Mouse (Mus musculus): ENCODE measurements at regions not wholly inside any gene's neighbourhood (a gene's known extent, or its start where the extent isn't known, plus 50 kb on each side); places are given as distances from the start of the nearest gene placed in this dataset.

- DNase-seq (ENCODE audit: low read depth, low spot score), result no peak
Observed at GRCm38 (mm10) chr13:69182478-69182877, 183.1 kb upstream of the Adcy2 start.

GRCm38 (mm10) chr13:69190661-69191060, 191.3 kb upstream of the Adcy2 start:
- no peak for DNase-seq (ENCODE audit: low read depth, low spot score)

- DNase-seq (ENCODE audit: low read depth, low spot score), result no peak
Observed at GRCm38 (mm10) chr13:69196464-69196871, 197.1 kb upstream of the Adcy2 start.

- DNase-seq (ENCODE audit: low read depth, low spot score), result no peak
Observed at GRCm38 (mm10) chr13:69207741-69208568, 208.6 kb upstream of the Adcy2 start.

DNA sequence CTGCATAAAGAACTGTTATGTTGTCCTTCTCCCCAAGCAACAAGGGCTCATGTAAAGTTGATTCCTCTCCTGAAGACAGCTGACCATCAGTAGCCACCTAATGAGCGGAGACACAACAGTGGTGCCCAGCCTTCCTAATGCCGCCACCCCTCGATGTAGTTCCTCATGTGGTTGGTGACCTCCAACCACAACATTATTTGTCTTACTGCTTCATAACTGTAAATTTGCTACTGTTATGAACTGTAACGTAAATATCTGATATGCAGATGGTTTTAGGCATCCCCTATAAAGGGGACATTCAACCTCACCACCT, 209.2 kb upstream of the Adcy2 start:
- DNase-seq (ENCODE audit: low read depth, low spot score), result no peak

DNA sequence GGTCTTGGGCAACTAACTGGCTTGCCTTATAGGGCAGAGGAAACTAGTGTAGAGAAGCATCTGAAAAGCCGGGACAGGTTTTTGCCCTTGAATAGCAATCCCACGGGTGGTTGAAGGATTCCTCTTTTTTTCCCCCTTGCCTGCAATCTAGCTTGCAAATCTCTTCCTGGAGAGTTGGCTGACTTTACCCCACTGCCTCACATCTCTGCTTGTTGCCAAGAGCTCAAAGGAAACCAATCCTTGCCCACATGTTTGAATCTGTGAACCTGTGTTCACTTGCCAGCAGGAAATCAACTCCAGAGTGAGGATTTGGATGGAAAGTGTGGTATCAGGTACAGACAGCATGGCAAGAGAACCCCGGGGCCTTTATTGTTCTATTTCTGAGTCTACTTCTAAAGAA, 217.2 kb upstream of the Adcy2 start:
- peak; percentile 54 for DNase-seq (ENCODE audit: low read depth, low spot score)

- no peak for DNase-seq (ENCODE audit: low read depth, low spot score)
Observed at GRCm38 (mm10) chr13:69220425-69220824, 221.1 kb upstream of the Adcy2 start.

DNA sequence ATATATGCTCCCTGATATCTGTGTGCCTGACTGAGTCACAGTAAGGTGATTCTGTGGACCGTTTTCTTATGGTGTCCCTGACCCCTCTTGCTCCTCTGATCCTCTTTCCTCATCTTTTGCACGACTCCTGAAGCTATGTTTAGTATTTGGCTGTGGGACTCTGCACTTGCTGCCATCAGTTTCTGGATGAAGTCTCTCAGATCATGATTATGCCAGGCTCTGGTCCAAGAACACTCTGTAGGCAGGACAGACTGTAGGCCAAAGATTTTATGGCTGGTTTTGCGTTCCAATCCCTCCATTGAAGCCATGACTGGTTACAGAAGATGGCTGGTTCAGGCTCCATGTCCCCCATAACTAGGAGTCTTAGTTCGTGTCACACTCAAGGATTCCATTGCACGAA, 227.2 kb upstream of the Adcy2 start:
- no peak for DNase-seq (ENCODE audit: low read depth, low spot score)

DNA sequence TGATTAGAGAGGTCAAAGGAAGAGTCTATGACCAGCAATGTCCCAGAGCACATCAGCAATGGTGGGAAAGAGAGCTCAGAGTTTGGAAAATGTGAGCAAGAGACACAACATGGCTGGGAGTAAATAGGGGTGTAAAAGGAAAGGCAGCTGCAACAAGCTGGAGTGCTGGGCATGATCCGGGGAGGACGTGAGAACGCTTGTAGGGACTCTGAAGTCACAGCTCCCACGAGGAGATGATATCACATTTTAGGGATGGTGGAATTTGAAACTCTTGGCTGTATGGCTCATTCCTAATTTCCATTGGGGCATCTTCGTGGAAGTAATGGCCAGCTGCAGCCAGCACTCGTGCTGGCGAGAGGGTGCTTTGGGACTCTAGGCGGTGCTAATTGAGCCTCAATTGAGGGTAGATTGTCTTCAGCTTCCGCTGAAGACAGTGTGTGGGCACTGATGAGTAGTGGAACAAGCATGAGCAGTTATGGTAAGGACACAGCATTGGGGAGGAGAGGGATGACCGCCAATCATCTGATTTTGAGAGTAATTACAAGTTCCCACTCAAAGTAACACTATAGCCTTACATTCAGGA, 231.1 kb upstream of the Adcy2 start:
- DNase-seq (ENCODE audit: low read depth, low spot score), result no peak

DNA sequence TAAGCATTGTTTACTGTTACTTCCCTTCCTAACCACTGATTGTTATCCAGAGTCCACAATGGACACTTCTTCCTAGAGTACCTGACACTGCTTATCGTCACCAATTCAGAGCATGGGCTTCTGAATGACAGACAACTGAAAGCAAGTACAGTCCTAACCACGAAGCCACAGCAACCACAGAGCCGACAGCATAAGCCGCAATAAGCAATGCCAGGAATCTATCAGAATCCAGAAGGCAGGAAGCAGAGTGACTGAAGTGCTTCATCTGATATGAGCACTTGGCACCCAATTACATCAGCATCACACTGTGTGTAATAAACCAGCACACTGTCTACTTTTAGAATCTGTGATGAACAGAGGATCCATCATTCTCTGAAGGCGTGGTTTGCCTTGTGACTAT, 237.0 kb upstream of the Adcy2 start:
- DNase-seq (ENCODE audit: low read depth, low spot score), result no peak

- no peak for DNase-seq (ENCODE audit: low read depth, low spot score)
Observed at GRCm38 (mm10) chr13:69237918-69238317, 238.6 kb upstream of the Adcy2 start.

DNA sequence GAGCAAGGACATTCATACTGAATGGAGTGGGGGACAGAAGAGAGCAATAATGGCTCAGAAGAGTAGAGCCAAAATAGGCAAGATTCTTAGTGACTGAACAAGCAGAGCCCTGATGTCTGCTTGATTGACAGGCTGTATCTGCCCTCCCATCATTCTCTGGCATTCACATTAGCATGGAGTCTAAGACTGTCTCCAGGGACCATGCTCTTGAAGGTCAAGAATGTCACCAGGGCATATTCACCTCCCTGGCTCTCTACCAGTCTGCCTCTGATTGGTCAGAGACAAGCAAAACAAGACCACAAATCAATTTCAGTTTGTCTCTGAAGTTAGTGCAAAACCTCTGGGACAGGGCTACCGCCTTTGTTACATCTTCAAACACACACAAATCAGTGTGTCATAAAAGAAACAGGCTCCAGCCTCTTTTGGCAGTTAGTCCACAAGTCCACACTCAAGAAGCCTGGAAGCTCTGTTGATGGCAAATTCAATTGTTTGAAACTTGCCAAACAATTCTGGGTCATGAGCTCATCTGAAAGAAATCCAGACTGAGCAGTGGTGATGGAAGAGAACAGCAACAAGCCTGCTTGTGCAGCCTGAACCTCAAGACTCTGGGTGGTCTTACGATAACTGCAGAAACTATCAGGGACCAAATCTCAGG, 240.0 kb upstream of the Adcy2 start:
- no peak for DNase-seq (ENCODE audit: low read depth, low spot score)

GRCm38 (mm10) chr13:69242544-69243296, 243.4 kb upstream of the Adcy2 start:
- no peak for DNase-seq (ENCODE audit: low read depth, low spot score)

GRCm38 (mm10) chr13:69250334-69251129, 251.2 kb upstream of the Adcy2 start:
- DNase-seq (ENCODE audit: low read depth, low spot score), result no peak

- no peak for DNase-seq (ENCODE audit: low read depth, low spot score)
Observed at GRCm38 (mm10) chr13:69251130-69251561, 251.8 kb upstream of the Adcy2 start.

DNA sequence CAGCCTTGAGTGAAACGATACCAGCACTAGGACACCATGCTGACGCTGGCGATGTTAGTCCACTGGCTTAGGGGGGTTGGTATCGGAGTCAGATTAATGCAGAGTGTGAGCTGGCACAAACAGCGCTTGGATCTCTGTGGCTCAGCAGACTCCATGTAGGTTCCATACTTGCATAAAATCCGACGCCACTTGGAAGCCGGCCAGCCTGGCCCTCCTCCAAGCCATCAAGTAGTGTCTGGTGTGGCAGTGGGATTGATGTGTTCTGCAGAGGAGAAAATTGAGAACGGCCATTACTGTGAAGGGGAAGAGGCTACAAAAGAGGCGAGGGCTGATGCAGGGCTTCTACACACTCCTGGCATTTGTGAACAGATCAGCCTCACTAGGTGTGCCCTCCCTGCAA, 253.0 kb upstream of the Adcy2 start:
- no peak for DNase-seq (ENCODE audit: low read depth, low spot score)

- no peak for DNase-seq (ENCODE audit: low read depth, low spot score)
Observed at GRCm38 (mm10) chr13:69260485-69260884, 261.1 kb upstream of the Adcy2 start.

DNA sequence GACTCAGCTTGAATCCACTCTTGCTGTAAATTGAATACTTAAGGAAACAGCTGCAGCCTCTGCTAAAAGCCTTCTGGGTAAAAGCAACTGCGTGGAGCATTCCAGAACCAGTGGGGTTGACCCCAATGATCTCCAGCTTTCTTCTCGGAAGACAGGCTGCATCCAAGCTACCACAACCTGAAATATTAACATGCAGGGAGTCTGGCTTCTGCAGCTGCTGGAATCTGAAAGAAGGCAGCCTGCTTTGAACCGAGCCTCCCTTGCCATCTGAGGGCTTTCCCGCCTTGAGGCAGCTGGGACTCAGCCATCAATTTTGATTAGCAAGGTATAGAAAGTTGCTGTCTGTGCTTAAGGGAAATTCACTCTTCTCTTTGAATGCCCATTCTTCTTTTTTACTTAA, 261.6 kb upstream of the Adcy2 start:
- DNase-seq (ENCODE audit: low read depth, low spot score), result no peak

- no peak for DNase-seq (ENCODE audit: low read depth, low spot score)
Observed at GRCm38 (mm10) chr13:69263722-69264121, 264.4 kb upstream of the Adcy2 start.

GRCm38 (mm10) chr13:69266071-69266470, 266.7 kb upstream of the Adcy2 start:
- no peak for DNase-seq (ENCODE audit: low read depth, low spot score)

DNA sequence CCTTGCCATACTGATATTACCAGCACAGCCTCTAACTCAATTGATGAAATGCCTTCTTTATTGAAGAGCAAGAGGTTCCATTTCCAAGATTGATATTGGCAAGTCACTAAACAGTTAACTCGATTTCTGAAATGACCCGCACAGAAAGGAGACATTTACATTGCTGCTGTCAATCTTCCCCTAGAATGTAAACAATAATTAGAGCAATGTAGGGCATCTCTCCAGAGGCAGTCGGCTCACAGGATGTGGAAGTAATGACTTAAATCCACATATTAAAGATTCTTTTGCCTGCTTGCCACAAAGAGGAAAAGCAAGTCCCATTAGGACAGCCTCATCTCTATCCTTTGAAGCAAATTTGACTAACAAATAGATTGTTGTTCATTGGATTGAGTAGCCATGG, 261.0 kb upstream of the Nsun2 start:
- DNase-seq (ENCODE audit: low read depth, low spot score), result no peak
